Mouse (Mus musculus) forebrain, embryonic 16.5 days (tissue): ENCODE data around the gene Eif3d. TPM values are rescaled to one million over a fixed set of nuclear protein-coding genes. Genes with fewer than 3 reads are reported as not detected.

Experiments used
- ATAC-seq: fragments of 200-750 bp; cut with Nextera tagmentation; 2 replicates; pipeline ENCODE4 v1.8.0; 2017; ENCODE audit warnings: mild to moderate bottlenecking, moderate library complexity
- H3K27ac ChIP-seq: fragments of 300-500 bp; sonication (generic); 2 replicates; pipeline ENCODE4 v1.5.1; 2014; ENCODE audit warnings: low read length, control low read depth
- H3K27me3 ChIP-seq: fragments of 300-500 bp; sonication (generic); replicated peaks from 2 replicates; pipeline ENCODE4 v1.6.1; 2014; ENCODE audit warnings: low read length; ENCODE audit not compliant: control insufficient read depth, insufficient read depth
- H3K36me3 ChIP-seq: fragments of 300-500 bp; sonication (generic); 2 replicates; pipeline ENCODE4 v1.6.1; 2014; ENCODE audit not compliant: control insufficient read depth, insufficient read depth
- H3K4me1 ChIP-seq: fragments of 300-500 bp; sonication (generic); replicated peaks from 2 replicates; pipeline ENCODE4 v1.6.1; 2014; ENCODE audit warnings: low read length; ENCODE audit not compliant: control insufficient read depth, insufficient read depth
- H3K4me2 ChIP-seq: fragments of 300-500 bp; sonication (generic); 2 replicates; pipeline ENCODE4 v1.6.1; 2014; ENCODE audit warnings: mild to moderate bottlenecking, low read length, control low read depth
- H3K4me3 ChIP-seq: fragments of 300-500 bp; sonication (generic); replicated peaks from 2 replicates; pipeline ENCODE4 v1.5.1; 2014; ENCODE audit warnings: mild to moderate bottlenecking, low read length, control low read depth
- H3K9ac ChIP-seq: fragments of 300-500 bp; sonication (generic); replicated peaks from 2 replicates; pipeline ENCODE4 v1.6.1; 2014; ENCODE audit warnings: low read depth, low read length, control low read depth
- H3K9me3 ChIP-seq: fragments of 300-500 bp; sonication (generic); 2 replicates; pipeline ENCODE4 v1.6.1; 2016; ENCODE audit warnings: low read length; ENCODE audit not compliant: control insufficient read depth
- WGBS: fragments of 180-500 bp; shearing (Covaris S2); extraction: QIAGEN DNeasy Blood & Tissue Kit; methylation state at CpG from one replicate; pipeline ENCODE4 v1.1.7; 2014; 5-methylcytosine and 5-hydroxymethylcytosine counted together
- polyA plus RNA-seq: library from polyadenylated mRNA; unstranded; fragments of >200 nt; fragmentation: Nextera tagmentation; extraction: Ambion mirVana; gene quantifications from 2 replicates; pipeline ENCODE4 v1.2.1, GENCODE M21; 2015

Gene Eif3d
- polyA plus RNA-seq, 1 experiment from 2014 or later: 207 TPM

- no peak overlapping the region for H3K4me2 ChIP-seq
- ATAC-seq: no peak
- H3K4me1 ChIP-seq: peaks cover 32% of the 10 kb centered on the region
- no peak overlapping the region for H3K9ac ChIP-seq
- H3K27me3 ChIP-seq: no peaks in the 10 kb centered on the region
- WGBS: 51% methylated on average over 5 of the region's 5 CpGs
- no peaks in the 10 kb centered on the region for H3K9me3 ChIP-seq
- no peak overlapping the region for H3K4me3 ChIP-seq
- H3K36me3 ChIP-seq: no peaks in the 10 kb centered on the region
- H3K27ac ChIP-seq: peak overlapping the region; percentile 89
Observed at GRCm38 (mm10) chr15:77934968-77935367, 35.6 kb downstream of the Eif3d start.

GRCm38 (mm10) chr15:77934326-77934725 lies 36.3 kb downstream of the Eif3d start:
- Histone ChIP-seq H3K4me1 (peaks cover 39% of the 10 kb centered on the region), H3K4me3 (no peak overlapping the region), H3K27ac (peak overlapping the region; percentile 89), H3K9me3 (no peaks in the 10 kb centered on the region), H3K9ac (no peak overlapping the region), H3K27me3 (no peaks in the 10 kb centered on the region), H3K4me2 (no peak overlapping the region), H3K36me3 (no peaks in the 10 kb centered on the region)
- ATAC-seq: no peak
- 72% methylated on average over 11 of the region's 11 CpGs for WGBS

GRCm38 (mm10) chr15:77933770-77934169 lies 36.8 kb downstream of the Eif3d start:
- Histone ChIP-seq H3K9me3 (no peaks in the 10 kb centered on the region), H3K27ac (0 out of 2 replicates have a peak overlapping the region, but pooled peaks have one; percentile 37), H3K9ac (peak overlapping the region; percentile 38), H3K4me3 (no peak overlapping the region), H3K4me1 (peaks cover 40% of the 10 kb centered on the region), H3K36me3 (no peaks in the 10 kb centered on the region), H3K4me2 (peak overlapping the region; percentile 40), H3K27me3 (no peaks in the 10 kb centered on the region)
- no peak for ATAC-seq
- WGBS: under 1% methylated on average over 14 of the region's 14 CpGs

- no peak overlapping the region for H3K4me2 ChIP-seq
- no peaks in the 10 kb centered on the region for H3K9me3 ChIP-seq
- H3K4me3 ChIP-seq: no peak overlapping the region
- H3K9ac ChIP-seq: no peak overlapping the region
- H3K4me1 ChIP-seq: peaks cover 40% of the 10 kb centered on the region
- ATAC-seq: no peak
- WGBS: 48% methylated on average over 3 of the region's 3 CpGs
- H3K27ac ChIP-seq: 0 out of 2 replicates have a peak overlapping the region, but pooled peaks have one; percentile 37
- no peaks in the 10 kb centered on the region for H3K36me3 ChIP-seq
- H3K27me3 ChIP-seq: no peaks in the 10 kb centered on the region
Observed at GRCm38 (mm10) chr15:77933222-77933621, 37.4 kb downstream of the Eif3d start.

- WGBS: 79% methylated on average over 6 of the region's 6 CpGs
- Histone ChIP-seq H3K27me3 (no peaks in the 10 kb centered on the region), H3K4me2 (no peak overlapping the region), H3K36me3 (peaks cover 1% of the 10 kb centered on the region; the same call in 1 of the 2 replicates), H3K9me3 (no peaks in the 10 kb centered on the region), H3K27ac (no peak overlapping the region), H3K4me1 (peaks cover 50% of the 10 kb centered on the region), H3K4me3 (no peak overlapping the region), H3K9ac (no peak overlapping the region)
- ATAC-seq: no peak
Observed at GRCm38 (mm10) chr15:77931689-77932016, 39.0 kb downstream of the Eif3d start.

- H3K36me3 ChIP-seq: peaks cover 4% of the 10 kb centered on the region; the same call in 1 of the 2 replicates
- H3K9me3 ChIP-seq: no peaks in the 10 kb centered on the region
- no peak overlapping the region for H3K9ac ChIP-seq
- 80% methylated on average over 6 of the region's 6 CpGs for WGBS
- no peak overlapping the region for H3K4me2 ChIP-seq
- H3K4me3 ChIP-seq: no peak overlapping the region
- no peaks in the 10 kb centered on the region for H3K27me3 ChIP-seq
- H3K4me1 ChIP-seq: peaks cover 46% of the 10 kb centered on the region
- H3K27ac ChIP-seq: no peak overlapping the region
- no peak for ATAC-seq
Observed at GRCm38 (mm10) chr15:77930986-77931688, 39.5 kb downstream of the Eif3d start.

- Histone ChIP-seq H3K4me1 (peaks cover 37% of the 10 kb centered on the region), H3K36me3 (peaks cover 4% of the 10 kb centered on the region; the same call in 1 of the 2 replicates), H3K27me3 (no peaks in the 10 kb centered on the region), H3K9me3 (no peaks in the 10 kb centered on the region), H3K27ac (no peak overlapping the region), H3K9ac (no peak overlapping the region), H3K4me3 (peak overlapping the region; percentile 74), H3K4me2 (peak overlapping the region; percentile 91)
- WGBS: 41% methylated on average over 8 of the region's 8 CpGs
- no peak for ATAC-seq
Observed at GRCm38 (mm10) chr15:77929804-77930203, 40.8 kb downstream of the Eif3d start.

- WGBS: under 1% methylated on average over 34 of the region's 34 CpGs
- Histone ChIP-seq H3K9ac (peak within 1 kb of the TSS; percentile 82), H3K36me3 (peaks cover 7% of the 10 kb centered on the region; the same call in 1 of the 2 replicates), H3K27ac (peak within 1 kb of the TSS; percentile 95), H3K4me3 (peak within 1 kb of the TSS; percentile 74), H3K27me3 (no peaks in the 10 kb centered on the region), H3K4me2 (peak within 1 kb of the TSS; percentile 91), H3K9me3 (no peaks in the 10 kb centered on the region), H3K4me1 (peaks cover 27% of the 10 kb centered on the region)
- ATAC-seq: peak; percentile 97
Observed at GRCm38 (mm10) chr15:77928673-77929331, 41.8 kb downstream of the Eif3d start, which contains the start of gene Txn2. Txn2 (minus strand) TSS chr15:77929006.

GRCm38 (mm10) chr15:77928091-77928490 lies 42.5 kb downstream of the Eif3d start:
- no peak for ATAC-seq
- peak overlapping the region; percentile 74 for H3K4me3 ChIP-seq
- peaks cover 10% of the 10 kb centered on the region; the same call in 1 of the 2 replicates for H3K36me3 ChIP-seq
- H3K4me1 ChIP-seq: peaks cover 21% of the 10 kb centered on the region
- WGBS: 16% methylated on average over 4 of the region's 4 CpGs
- no peaks in the 10 kb centered on the region for H3K9me3 ChIP-seq
- no peak overlapping the region for H3K27ac ChIP-seq
- peak overlapping the region; percentile 60 for H3K4me2 ChIP-seq
- no peaks in the 10 kb centered on the region for H3K27me3 ChIP-seq
- peak overlapping the region; percentile 82 for H3K9ac ChIP-seq
